Mouse (Mus musculus) hindbrain, embryonic 15.5 days (tissue): ENCODE results near the gene Olfr429. TPM values are rescaled to one million over a fixed set of nuclear protein-coding genes. Genes with fewer than 3 reads are reported as not detected.
"Not testable (repeated sequence)": the region's sequence is repeated elsewhere in the genome, so short reads cannot be mapped to it uniquely, and the experiment has no call there.

Experiments used
- ATAC-seq: fragments of 200-750 bp; cut with Nextera tagmentation; 2 replicates; pipeline ENCODE4 v1.8.0; 2017; ENCODE audit warnings: low read depth, moderate number of reproducible peaks, moderate TSS enrichment; ENCODE audit not compliant: low FRiP score
- H3K27ac ChIP-seq: fragments of 300-500 bp; sonication (generic); replicated peaks from 2 replicates; pipeline ENCODE4 v1.5.1; 2015; ENCODE audit warnings: mild to moderate bottlenecking, inconsistent platforms
- H3K27me3 ChIP-seq: fragments of 300-500 bp; sonication (generic); 2 replicates; pipeline ENCODE4 v1.6.1; 2015; ENCODE audit warnings: control low read depth, inconsistent platforms
- H3K36me3 ChIP-seq: fragments of 300-500 bp; sonication (generic); 2 replicates; pipeline ENCODE4 v1.6.1; 2015; ENCODE audit warnings: control low read depth, inconsistent platforms
- H3K4me1 ChIP-seq: fragments of 300-500 bp; sonication (generic); replicated peaks from 2 replicates; pipeline ENCODE4 v1.6.1; 2015; ENCODE audit warnings: control low read depth, inconsistent platforms
- H3K4me2 ChIP-seq: fragments of 300-500 bp; sonication (generic); 2 replicates; pipeline ENCODE4 v1.6.1; 2015; ENCODE audit warnings: moderate library complexity, mild to moderate bottlenecking, inconsistent platforms
- H3K4me3 ChIP-seq: fragments of 300-500 bp; sonication (generic); 2 replicates; pipeline ENCODE4 v1.5.1; 2015; ENCODE audit warnings: mild to moderate bottlenecking, inconsistent platforms
- H3K9ac ChIP-seq: fragments of 300-500 bp; sonication (generic); 2 replicates; pipeline ENCODE4 v1.6.1; 2015; ENCODE audit warnings: inconsistent platforms
- H3K9me3 ChIP-seq: fragments of 300-500 bp; sonication (generic); 2 replicates; pipeline ENCODE4 v1.6.1; 2016; ENCODE audit warnings: control low read depth, inconsistent platforms
- WGBS: fragments of 180-500 bp; shearing (Covaris S2); methylation state at CpG from one replicate; pipeline ENCODE4 v1.1.7; 2015; 5-methylcytosine and 5-hydroxymethylcytosine counted together
- polyA plus RNA-seq: library from polyadenylated mRNA; unstranded; fragments of >200 nt; fragmentation: Nextera tagmentation; extraction: Ambion mirVana; gene quantifications from 2 replicates; pipeline ENCODE4 v1.2.1, GENCODE M21; 2015

The Olfr429 gene
- not detected in 2 replicates for polyA plus RNA-seq

DNA sequence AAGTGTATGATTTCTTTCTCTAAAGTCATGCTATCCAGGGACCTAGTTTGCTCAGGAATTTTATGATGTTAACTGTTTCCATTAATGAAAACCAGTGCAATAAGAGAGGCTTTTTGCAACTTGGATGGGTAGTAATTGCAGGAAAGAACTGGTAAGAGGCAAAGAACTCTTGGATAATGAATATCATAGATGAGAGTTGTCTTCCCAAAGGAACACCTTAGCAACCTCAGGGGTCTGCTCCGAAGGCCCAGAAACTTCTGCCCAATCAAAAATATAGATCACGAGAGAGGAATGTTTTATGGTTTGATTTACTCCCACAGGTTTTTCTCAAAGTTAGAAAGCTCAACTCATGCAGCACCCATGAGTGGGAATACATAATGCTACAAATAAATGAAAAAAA, at the start of gene Olfr429:
Gene Olfr429 (plus strand): TSS at position 301 of the 400 bp plus-strand sequence.
- no peak for ATAC-seq
- no peak within 1 kb of the TSS for H3K4me3 ChIP-seq
- no peak within 1 kb of the TSS for H3K9ac ChIP-seq
- no peaks in the 10 kb centered on the region for H3K36me3 ChIP-seq
- WGBS, result 97% methylated on average over 2 of the region's 2 CpGs
- H3K27me3 ChIP-seq, result no peaks in the 10 kb centered on the region
- H3K4me1 ChIP-seq, result no peaks in the 10 kb centered on the region
- no peak within 1 kb of the TSS for H3K4me2 ChIP-seq
- no peak within 1 kb of the TSS for H3K27ac ChIP-seq
- H3K9me3 ChIP-seq, result no peaks in the 10 kb centered on the region

DNA sequence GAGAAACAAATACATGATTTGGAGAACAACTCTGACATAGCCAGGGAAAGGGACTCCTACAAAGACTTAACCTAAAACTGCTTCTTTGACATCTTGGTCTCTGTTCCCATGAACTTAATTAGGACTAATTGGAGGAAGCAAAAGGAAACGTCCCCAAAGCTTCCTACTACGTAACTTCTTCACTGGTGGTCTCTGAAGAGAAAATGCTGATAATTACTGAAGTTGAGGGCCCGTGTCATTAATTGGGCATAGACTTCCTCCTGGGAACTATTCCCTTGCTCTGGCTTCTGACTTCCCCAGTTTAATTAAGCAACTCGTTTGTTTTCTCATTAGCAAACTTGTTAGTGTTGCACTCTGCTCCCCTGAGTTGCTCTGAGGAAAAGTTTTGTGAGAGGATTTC, 48.3 kb upstream of the Olfr429 start:
- Histone ChIP-seq H3K4me2 (no peak overlapping the region), H3K9ac (no peak overlapping the region), H3K4me3 (no peak overlapping the region)

DNA sequence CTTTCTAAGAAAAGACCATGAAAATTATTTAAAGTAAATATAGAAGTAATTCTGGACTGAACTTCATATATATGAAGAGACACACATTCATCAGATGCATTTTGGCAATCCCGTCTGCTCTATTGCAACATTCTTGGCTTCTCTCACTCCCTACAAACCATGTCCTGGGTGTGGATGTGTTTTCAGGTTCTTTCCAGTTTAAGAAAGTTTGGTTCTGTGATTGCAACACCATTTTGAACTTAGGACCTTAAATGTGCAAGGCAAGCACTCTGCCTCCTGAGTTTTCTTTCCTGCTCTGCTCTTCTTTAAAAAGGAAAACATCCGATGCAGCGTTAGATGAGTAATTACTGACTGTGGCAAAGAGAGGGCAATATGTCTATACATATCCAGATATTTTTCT, 45.7 kb upstream of the Olfr429 start:
- H3K9ac ChIP-seq, result no peak overlapping the region
- H3K4me3 ChIP-seq, result no peak overlapping the region
- no peaks in the 10 kb centered on the region for H3K36me3 ChIP-seq
- no peak overlapping the region for H3K4me2 ChIP-seq
- 88% methylated on average over 3 of the region's 3 CpGs for WGBS
- H3K9me3 ChIP-seq, result no peaks in the 10 kb centered on the region
- no peak overlapping the region for H3K27ac ChIP-seq
- no peaks in the 10 kb centered on the region for H3K4me1 ChIP-seq
- H3K27me3 ChIP-seq, result no peaks in the 10 kb centered on the region
- no peak for ATAC-seq

More for the DNA sequence above, 48.3 kb upstream of the Olfr429 start:
- H3K27me3 ChIP-seq, result no peaks in the 10 kb centered on the region
- 59% methylated on average over 4 of the region's 4 CpGs for WGBS
- H3K4me1 ChIP-seq, result no peaks in the 10 kb centered on the region
- no peak overlapping the region for H3K27ac ChIP-seq
- H3K36me3 ChIP-seq, result no peaks in the 10 kb centered on the region
- H3K9me3 ChIP-seq, result no peaks in the 10 kb centered on the region
- ATAC-seq, result no peak

DNA sequence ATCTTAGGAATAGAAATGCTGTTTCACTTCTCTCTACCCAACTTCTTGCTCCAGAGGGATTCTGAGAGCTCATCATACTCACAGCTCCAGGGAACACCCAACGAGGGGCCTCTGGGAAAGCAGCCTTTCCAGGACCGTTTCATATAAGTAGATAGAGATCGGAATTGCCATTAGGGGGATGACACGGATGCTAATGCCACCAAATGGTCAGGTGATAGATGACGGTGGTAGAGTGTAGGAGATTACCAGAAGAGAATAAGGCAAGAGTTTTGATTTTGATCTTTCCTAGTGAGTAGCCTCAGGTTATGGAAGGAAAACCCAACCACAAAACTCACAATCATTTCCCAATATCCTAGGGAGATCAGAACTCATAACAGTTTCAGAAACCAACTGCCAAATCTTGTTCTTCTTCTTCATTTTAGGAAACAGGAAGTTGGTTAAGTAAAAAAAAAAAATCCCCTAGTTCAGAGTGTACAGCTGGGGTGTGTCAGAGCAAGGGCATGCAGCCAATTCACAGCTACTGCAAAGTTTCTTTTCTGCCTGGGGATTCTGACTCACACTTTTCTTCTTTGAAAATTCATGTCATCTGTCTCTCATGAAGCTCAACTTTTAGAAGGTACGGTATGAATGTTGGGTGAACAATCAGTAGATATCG, 43.5 kb upstream of the Olfr429 start, which contains the start of gene Olfr433:
Gene Olfr433 (plus strand): TSS at position 183 of the 655 bp plus-strand sequence.
- Histone ChIP-seq H3K4me2 (no peak within 1 kb of the TSS), H3K36me3 (no peaks in the 10 kb centered on the region), H3K4me3 (no peak within 1 kb of the TSS), H3K9me3 (no peaks in the 10 kb centered on the region), H3K9ac (no peak within 1 kb of the TSS), H3K27ac (no peak within 1 kb of the TSS), H3K27me3 (no peaks in the 10 kb centered on the region), H3K4me1 (no peaks in the 10 kb centered on the region)
- ATAC-seq, result no peak
- WGBS, result 91% methylated on average over 7 of the region's 7 CpGs

DNA sequence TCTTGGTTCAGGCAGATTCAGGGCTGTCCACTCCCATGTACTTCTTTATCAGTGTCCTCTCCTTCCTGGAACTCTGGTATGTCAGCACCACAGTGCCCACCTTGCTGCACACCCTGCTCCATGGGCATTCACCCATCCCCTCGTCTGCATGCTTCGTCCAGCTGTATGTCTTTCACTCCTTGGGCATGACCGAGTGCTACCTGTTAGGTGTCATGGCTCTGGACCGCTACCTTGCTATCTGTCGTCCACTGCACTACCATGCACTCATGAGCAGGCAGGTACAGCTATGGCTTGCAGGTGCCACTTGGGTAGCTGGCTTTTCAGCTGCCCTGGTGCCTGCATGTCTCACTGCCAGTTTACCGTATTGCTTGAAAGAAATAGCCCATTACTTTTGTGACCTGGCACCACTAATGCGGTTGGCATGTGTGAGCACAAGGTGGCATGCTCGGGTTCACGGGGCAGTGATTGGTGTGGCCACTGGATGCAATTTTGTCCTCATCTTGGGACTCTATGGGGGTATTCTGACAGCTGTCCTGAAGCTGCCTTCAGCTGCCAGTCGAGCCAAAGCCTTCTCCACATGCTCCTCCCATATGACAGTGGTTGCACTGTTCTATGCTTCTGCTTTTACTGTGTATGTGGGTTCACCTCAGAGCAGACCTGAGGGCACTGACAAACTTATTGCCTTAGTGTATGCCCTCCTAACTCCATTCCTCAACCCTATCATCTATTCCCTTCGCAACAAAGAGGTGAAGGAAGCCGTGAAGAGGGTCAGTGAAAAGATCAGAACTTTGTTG, 41.8 kb upstream of the Olfr429 start:
- WGBS, result 89% methylated on average over 12 of the region's 12 CpGs
- H3K9ac ChIP-seq, H3K4me2 ChIP-seq, ATAC-seq, H3K36me3 ChIP-seq, H3K27ac ChIP-seq, H3K9me3 ChIP-seq, H3K27me3 ChIP-seq, H3K4me3 ChIP-seq, H3K4me1 ChIP-seq: not testable (repeated sequence)

DNA sequence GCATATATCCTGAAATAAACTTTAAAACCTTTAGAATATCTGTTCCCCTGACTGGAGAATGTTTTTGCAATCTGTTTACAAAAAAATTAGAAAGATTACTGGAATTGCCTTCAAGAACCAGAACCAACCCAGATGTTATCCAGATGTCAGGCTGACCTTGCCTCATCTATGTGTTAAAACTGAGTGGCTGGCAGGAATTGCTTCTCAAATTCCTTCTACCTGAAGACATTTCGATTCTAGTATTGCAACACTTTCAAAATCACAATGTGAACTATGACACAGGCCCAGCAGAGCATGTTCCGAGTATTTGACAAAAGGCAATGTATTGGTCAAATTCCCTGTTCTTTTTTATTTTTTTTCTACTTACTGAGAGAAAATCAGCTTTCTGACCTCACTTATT, 39.7 kb upstream of the Olfr429 start:
- no peaks in the 10 kb centered on the region for H3K36me3 ChIP-seq
- no peak overlapping the region for H3K4me2 ChIP-seq
- no peak for ATAC-seq
- no peak overlapping the region for H3K9ac ChIP-seq
- no peak overlapping the region for H3K27ac ChIP-seq
- no peak overlapping the region for H3K4me3 ChIP-seq
- H3K9me3 ChIP-seq, result no peaks in the 10 kb centered on the region
- no peaks in the 10 kb centered on the region for H3K27me3 ChIP-seq
- H3K4me1 ChIP-seq, result no peaks in the 10 kb centered on the region
- WGBS, result 75% methylated on average over 2 of the region's 2 CpGs

DNA sequence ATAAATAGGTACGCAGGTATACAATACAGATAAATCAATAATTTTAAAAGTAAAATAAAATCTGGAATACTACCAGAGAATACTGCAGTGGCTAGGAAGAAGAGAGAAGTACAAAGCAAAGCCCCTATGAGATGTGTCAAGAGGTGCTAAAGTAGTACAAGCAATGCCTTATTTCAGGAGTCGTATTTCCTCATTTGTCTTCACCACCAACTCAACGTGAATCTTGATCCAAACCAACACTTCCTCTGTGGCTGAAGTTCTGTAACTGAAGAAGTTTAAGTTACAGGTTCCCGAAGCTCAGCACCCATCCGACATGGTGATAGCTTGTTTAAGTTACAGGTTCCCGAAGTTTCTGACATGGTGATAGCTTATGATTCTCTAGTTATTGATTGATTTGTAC, 35.9 kb upstream of the Olfr429 start:
- H3K27me3 ChIP-seq, ATAC-seq: not testable (repeated sequence)
- 83% methylated on average over 6 of the region's 6 CpGs for WGBS

DNA sequence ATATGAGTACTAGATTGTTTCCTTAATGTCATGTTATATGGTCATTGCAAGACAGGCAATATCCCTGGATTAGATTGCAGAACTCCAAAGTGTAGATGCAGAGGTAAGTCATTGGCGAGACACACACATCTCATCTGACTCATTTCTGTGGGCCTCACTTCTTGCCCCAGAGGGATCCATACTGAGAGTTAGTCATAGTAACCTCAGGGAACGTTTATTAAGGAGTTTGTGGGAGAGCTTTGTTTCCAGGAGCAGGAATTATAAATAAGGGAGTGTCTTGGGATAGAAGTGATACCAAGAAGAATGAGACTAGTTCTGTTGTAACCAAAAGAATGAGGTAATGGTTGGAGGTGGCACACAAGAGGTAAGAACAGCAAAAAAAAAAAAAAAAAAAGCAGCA, 35.2 kb upstream of the Olfr429 start, which contains the start of gene Olfr432:
Gene Olfr432 (plus strand): TSS at position 313 of the 400 bp plus-strand sequence.
- H3K9ac ChIP-seq, result no peak within 1 kb of the TSS
- no peaks in the 10 kb centered on the region for H3K4me1 ChIP-seq
- ATAC-seq, result no peak
- no peak within 1 kb of the TSS for H3K27ac ChIP-seq
- 75% methylated on average over 2 of the region's 2 CpGs for WGBS
- no peaks in the 10 kb centered on the region for H3K27me3 ChIP-seq
- no peak within 1 kb of the TSS for H3K4me2 ChIP-seq
- H3K9me3 ChIP-seq, result no peaks in the 10 kb centered on the region
- H3K4me3 ChIP-seq, result no peak within 1 kb of the TSS
- no peaks in the 10 kb centered on the region for H3K36me3 ChIP-seq

More for the DNA sequence above, 35.9 kb upstream of the Olfr429 start:
- H3K4me1 ChIP-seq, H3K9me3 ChIP-seq, H3K36me3 ChIP-seq, H3K4me3 ChIP-seq, H3K27ac ChIP-seq, H3K4me2 ChIP-seq, H3K9ac ChIP-seq: not testable (repeated sequence)

DNA sequence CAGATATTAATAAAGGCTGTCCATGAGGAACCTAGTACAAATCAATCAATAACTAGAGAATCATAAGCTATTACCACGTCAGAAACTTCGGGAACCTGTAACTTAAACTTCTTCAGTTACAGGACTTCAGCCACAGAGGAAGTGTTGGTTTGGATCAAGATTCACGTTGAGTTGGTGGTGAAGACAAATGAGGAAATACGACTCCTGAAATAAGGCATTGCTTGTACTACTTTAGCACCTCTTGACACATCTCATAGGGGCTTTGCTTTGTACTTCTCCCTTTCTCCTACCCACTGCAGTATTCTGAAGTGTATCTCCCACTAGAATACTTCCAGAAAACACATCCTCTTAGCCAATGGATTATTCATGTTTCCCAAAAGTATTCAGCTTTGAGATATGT, 34.8 kb upstream of the Olfr429 start:
- H3K36me3 ChIP-seq, result not testable (repeated sequence)

DNA sequence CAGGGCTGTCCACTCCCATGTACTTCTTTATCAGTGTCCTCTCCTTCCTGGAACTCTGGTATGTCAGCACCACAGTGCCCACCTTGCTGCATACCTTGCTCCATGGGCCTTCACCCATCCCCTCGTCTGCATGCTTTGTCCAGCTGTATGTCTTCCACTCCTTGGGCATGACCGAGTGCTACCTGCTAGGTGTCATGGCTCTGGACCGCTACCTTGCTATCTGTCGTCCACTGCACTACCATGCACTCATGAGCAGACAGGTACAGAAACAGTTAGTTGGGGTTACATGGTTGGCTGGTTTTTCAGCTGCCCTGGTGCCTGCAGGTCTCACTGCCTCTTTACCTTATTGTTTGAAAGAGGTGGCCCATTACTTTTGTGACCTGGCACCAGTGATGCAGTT, 33.6 kb upstream of the Olfr429 start:
- WGBS, result 89% methylated on average over 4 of the region's 4 CpGs
- no peaks in the 10 kb centered on the region for H3K36me3 ChIP-seq
- no peak for ATAC-seq
- no peaks in the 10 kb centered on the region for H3K27me3 ChIP-seq
- H3K4me2 ChIP-seq, result no peak overlapping the region
- H3K4me1 ChIP-seq, result no peaks in the 10 kb centered on the region
- H3K9me3 ChIP-seq, result no peaks in the 10 kb centered on the region
- no peak overlapping the region for H3K4me3 ChIP-seq
- H3K9ac ChIP-seq, result no peak overlapping the region
- no peak overlapping the region for H3K27ac ChIP-seq

More for the DNA sequence above, 34.8 kb upstream of the Olfr429 start:
- H3K9me3 ChIP-seq, H3K27me3 ChIP-seq, ATAC-seq, H3K4me1 ChIP-seq, H3K9ac ChIP-seq, H3K4me2 ChIP-seq, H3K27ac ChIP-seq, H3K4me3 ChIP-seq: not testable (repeated sequence)
- WGBS, result 86% methylated on average over 4 of the region's 4 CpGs

DNA sequence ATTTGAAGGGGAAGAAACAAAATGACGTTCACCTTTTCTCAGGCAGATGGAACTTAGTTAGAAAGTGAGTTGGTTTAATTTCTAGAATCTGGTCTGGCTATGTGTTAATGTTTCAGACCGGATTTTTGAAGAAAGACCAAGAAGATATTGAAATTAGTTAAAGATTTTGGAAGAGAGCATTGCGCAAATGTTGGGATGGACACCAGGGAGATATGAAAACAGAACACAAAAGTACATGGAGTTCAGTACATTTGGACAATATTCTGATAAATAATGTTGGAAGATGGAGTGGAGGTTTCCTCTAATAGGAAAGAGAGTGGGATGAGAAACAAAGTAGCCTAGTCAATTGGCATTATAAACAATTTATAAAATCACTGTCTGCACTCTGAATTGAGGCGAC, 32.6 kb upstream of the Olfr429 start:
- H3K27ac ChIP-seq, result no peak overlapping the region
- H3K36me3 ChIP-seq, result no peaks in the 10 kb centered on the region

DNA sequence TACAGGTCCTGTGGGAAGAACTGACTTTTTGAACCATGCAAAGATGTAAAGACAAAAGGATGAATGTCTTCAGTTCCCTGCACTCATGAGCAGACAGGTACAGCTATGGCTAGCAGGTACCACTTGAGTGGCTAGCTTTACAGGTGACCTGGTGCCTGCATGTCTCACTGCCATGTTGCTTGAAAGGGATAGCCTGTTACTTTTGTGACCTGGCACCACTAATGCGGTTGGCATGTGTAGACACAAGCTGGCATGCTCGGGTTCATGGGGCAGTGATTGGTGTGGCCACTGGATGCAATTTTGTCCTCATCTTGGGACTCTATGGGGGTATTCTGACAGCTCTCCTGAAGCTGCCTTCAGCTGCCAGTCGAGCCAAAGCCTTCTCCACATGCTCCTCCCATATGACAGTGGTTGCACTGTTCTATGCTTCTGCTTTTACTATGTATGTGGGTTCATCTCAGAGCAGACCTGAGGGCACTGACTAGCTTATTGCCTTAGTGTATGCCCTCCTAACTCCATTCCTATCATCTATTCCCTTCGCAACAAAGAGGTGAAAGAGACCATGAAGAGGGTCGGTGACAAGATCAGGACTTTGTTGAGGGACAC, 32.1 kb upstream of the Olfr429 start:
- Histone ChIP-seq H3K9ac (no peak overlapping the region), H3K4me3 (no peak overlapping the region), H3K4me1 (no peaks in the 10 kb centered on the region), H3K36me3 (no peaks in the 10 kb centered on the region), H3K9me3 (no peaks in the 10 kb centered on the region), H3K27ac (no peak overlapping the region), H3K4me2 (no peak overlapping the region), H3K27me3 (no peaks in the 10 kb centered on the region)
- WGBS, result 88% methylated on average over 5 of the region's 5 CpGs
- ATAC-seq, result no peak

More for the DNA sequence above, 32.6 kb upstream of the Olfr429 start:
- Histone ChIP-seq H3K4me1 (no peaks in the 10 kb centered on the region), H3K4me3 (no peak overlapping the region), H3K9me3 (no peaks in the 10 kb centered on the region), H3K27me3 (no peaks in the 10 kb centered on the region), H3K4me2 (no peak overlapping the region), H3K9ac (no peak overlapping the region)
- 91% methylated on average over 4 of the region's 4 CpGs for WGBS
- no peak for ATAC-seq
